Mouse (Mus musculus) large intestine, adult 2 months (tissue): ENCODE measurements around the gene Tnfsf12. TPM values are rescaled to one million over a fixed set of nuclear protein-coding genes. Genes with fewer than 3 reads are reported as not detected.
"Not testable (repeated sequence)": the region's sequence is repeated elsewhere in the genome, so short reads cannot be mapped to it uniquely, and the experiment has no call there.

Experiments used
- DNase-seq: peaks from one replicate; pipeline ENCODE4 v3.0.0-alpha.2; 2012; ENCODE audit warnings: low read depth, low spot score
- WGBS: fragments of 180-500 bp; shearing (Covaris S2); methylation state at CpG from one replicate; pipeline ENCODE4 v1.1.7; 2018; 5-methylcytosine and 5-hydroxymethylcytosine counted together
- polyA plus RNA-seq: library from polyadenylated mRNA; depleted of rRNA; stranded (reverse); fragments of >200 nt; gene quantifications from 2 replicates; pipeline ENCODE4 v1.2.3, GENCODE M21; 2012; rRNA removed

Tnfsf12 gene
- polyA plus RNA-seq = 13.1 and 13.8 TPM in 2 replicates

DNA sequence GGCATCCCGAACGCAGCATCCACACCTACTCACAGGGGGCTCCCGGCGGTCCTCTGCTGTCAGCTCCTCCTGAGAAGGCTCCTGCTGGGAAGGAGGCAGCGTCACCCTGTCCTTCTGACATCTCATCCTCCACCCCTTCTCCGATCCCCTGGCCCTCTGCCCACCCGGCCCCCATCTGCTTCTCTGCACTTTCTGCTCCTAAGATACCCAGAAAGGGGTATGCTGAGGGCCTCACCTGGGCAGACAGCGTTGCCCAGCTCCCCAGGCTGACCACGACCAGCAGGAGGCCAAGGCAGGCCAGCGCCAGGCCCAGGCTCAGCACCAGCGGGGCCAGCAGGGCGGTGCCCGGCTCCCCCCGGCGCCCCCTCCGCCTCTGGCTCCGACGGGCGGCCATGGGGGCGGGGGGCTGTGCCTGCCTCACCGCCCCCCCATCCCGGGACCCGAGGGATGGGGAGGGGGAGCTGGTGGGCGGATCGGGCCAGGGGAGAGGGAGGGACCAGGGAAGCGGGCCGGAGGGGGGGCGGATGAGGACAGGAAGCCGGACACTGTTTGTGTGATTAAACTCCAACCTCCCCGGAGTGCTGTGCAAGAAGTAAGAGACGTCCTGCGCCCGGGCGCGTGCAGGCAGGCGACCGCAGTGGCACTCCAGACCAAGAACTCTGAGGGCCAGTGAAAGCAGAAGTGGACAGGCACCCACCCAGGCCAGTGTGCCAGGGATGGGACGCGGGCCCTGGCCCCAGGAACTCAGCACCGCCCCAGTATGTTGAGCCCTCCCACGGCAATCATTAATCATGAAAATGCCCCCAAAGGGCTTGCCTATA lies at the start of gene Tnfsf12, which contains the start of gene Tnfsfm13:
Gene Tnfsf12 (minus strand): TSS at position 489 of the 821 bp plus-strand sequence.
Gene Tnfsfm13 (minus strand): TSS at position 738 of the 821 bp plus-strand sequence.
- DNase-seq = no peak
- WGBS = 20% methylated on average over 41 of the region's 41 CpGs

DNA sequence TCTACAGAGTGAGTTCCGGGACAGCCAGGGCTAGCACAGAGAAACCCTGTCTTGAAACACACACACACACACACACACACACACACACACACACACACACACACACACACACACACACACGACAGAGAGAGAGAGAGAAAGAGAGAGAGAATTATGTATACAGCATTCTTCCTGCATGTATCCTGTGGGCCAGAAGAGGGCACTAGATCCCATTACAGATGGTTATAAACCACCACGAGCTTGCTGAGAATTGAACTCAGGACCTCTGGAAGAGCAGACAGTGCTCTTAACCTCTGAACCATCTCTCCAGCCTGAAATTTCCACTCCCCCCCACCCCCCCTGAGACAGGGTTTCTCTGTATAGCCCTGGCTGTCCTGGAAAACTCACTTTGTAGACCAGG lies 35.8 kb upstream of the Tnfsf12 start:
- 51% methylated on average over 3 of the region's 3 CpGs for WGBS
- DNase-seq = not testable (repeated sequence)

DNA sequence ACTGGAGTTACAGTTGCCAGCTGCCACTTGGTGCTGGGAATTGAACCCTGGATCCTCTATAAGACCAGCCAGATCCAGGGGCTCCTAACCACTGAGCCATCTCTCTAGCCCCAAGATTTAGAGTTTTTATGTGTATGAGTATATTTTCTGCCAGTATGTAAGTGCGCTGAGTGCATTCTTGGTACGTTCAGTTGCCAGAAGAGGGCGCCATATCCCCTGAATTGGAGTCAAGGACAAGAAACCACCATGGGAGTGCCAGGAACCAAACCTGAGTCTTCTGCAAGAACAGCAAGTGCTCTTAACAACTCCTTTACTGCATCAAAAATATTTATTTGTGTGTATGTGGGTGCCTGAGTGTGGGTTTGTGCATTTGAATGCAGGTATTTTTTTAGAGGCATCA lies 33.4 kb upstream of the Tnfsf12 start:
- 38% methylated on average over 3 of the region's 3 CpGs for WGBS
- DNase-seq = peak; percentile 33

DNA sequence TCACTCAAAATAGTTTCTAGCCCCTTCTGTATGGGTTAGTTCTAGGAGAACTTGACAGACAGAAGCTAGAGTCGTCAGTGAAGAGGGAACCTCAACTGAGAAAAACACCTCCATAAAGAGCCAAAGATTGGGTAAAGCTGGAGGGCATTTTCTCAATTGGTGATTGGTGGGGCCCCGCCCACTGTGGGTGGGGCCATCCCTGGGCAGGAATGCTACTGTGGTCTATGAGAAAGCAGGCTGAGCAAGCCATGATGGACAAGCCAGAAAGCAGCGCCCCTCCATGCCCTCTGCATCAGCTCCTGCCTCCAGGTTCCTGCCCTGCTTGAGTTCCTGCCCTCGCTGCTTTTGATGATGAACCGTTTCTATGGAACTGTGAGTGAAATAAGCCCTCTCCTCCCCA lies 30.3 kb upstream of the Tnfsf12 start:
- 33% methylated on average over 5 of the region's 5 CpGs for WGBS
- DNase-seq = no peak

DNA sequence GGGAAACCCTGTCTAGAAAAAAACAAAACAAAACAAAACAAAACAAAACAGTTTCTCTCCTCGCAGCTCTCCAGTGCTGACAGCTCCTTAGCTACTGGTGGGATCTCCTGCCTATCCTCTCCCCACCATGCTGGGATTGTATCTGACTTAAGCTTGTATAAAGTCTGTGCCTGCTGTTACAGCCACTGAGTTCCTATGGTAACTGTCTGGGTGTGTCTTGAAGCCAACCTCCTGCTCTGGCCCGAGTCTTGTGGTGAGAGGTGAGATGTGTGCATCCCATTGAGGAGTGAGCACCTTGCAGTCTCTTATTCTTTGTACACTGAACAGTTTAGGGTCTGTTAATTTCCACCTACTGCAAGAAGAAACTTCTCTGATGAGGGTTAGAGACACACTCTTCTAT lies 27.4 kb upstream of the Tnfsf12 start:
- WGBS = 32% methylated on average over 2 of the region's 2 CpGs
- no peak for DNase-seq

DNA sequence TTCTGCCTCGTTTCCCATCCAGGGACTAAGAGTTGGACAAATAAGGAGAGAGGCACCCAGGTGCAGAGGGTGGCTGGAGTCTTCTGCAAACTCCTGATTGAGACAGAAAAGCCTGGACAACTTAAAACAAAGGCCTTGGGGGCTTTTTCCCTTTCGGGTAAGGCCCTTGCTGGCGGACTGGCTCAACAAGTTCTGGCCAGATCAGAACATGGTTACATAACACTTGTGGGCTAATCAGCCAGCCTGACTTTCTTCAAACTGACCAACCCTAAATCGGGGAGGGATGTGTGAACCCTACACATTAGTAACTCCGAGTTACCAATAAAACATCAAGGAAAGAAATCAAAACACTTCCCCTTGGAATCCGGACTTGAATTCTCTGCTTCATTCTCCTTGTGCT lies 25.2 kb upstream of the Tnfsf12 start:
- WGBS = 48% methylated on average over 6 of the region's 6 CpGs
- DNase-seq = no peak

DNA sequence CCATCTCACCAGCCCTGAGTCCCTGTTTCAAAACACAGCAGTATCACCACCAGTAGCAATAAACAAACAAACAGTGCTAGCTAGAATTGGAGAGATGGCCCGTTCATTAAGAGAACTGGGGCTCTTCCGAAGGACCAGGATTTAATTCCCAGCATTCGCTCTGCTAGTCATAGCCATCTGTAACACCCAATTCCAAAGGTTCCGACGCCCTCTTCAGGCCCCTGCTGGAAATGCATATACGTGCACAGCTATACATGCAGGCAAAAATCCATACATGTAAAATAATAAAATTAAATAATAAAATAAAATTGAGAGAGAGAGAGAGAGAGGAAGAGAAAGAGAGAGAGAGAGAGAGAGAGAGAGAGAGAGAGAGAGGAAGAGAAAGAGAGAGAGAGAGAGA lies 23.8 kb upstream of the Tnfsf12 start:
- 77% methylated on average over 6 of the region's 6 CpGs for WGBS
- no peak for DNase-seq

DNA sequence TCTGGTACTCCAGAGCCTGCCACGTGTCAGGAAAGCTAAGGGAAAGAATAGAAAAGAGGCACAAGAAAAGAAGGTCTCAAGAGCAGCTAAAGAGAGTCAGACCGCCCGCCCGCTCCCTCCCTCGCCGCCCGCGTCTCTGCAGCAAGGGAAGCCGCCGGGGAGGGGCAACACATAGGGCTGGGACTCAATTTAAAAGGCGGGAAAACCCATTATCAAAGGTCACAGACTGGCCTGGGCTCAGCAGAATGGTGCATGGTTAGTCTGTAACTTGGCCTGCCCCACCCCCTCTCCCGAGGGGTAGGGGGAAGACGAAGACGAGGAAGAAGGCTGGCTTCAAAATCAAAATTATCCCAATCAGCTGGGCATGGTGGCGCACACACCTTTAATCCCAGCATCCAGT lies 23.0 kb upstream of the Tnfsf12 start:
- WGBS = 23% methylated on average over 15 of the region's 15 CpGs
- DNase-seq = no peak

DNA sequence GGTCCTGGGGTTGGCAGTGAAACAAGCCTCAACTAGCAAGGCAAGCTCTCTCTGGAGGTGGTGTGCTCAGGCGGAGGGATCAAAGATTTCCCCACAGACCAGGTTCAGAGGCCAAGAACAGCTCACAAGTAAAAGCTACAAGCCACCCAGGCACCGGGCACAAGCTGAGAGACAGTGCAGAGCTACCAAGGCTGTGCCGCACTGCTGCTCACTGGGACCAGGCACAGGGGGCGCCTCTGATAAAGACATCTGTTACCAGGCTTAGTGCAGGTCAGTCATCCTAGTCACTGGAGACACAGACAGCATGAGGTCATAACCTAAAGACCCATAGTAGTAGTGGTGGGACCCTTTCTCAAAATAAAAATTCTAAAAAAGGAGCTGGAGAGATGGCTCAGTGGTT lies 21.3 kb upstream of the Tnfsf12 start:
- WGBS = 77% methylated on average over 4 of the region's 4 CpGs
- DNase-seq = no peak

DNA sequence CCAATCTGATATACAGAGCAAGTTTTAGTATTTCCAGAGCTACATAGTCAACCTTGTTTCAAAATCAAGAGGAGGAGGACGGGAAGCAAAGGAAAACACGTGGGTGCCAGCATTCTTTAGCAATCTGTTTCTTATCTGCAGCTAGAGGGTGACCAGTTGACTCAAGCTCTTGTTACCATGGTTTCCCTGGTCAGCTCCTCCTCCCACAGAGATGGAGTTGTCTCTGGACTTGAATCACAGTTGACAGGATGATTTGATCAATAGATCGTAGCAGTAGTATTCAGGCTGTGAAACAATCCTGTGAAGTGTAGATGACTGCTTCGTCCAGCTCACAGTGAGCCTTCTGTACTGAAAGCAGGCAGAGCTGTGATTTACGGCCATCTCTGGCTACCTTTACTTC lies 20.3 kb upstream of the Tnfsf12 start:
- DNase-seq = no peak
- WGBS = 32% methylated on average over 5 of the region's 5 CpGs

DNA sequence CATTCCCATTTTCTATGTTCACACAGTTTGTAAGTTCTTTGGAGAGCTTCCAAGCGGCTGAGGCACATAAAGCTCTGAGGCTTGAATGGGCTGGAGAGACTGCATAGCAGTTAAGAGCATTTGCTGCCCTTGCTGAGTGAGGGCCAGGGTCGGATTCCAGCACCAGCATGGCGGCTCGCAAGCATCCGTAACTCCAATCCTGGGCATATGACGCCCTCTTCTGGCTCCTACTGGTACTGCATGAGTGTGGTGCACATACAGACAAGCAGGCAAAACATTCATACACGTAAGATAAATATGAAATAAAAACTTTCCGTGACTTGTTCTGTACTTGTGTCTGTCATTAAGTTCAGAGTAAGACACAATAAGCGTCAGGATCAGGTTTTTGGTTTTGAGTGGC lies 19.8 kb upstream of the Tnfsf12 start:
- no peak for DNase-seq
- 70% methylated on average over 9 of the region's 9 CpGs for WGBS

DNA sequence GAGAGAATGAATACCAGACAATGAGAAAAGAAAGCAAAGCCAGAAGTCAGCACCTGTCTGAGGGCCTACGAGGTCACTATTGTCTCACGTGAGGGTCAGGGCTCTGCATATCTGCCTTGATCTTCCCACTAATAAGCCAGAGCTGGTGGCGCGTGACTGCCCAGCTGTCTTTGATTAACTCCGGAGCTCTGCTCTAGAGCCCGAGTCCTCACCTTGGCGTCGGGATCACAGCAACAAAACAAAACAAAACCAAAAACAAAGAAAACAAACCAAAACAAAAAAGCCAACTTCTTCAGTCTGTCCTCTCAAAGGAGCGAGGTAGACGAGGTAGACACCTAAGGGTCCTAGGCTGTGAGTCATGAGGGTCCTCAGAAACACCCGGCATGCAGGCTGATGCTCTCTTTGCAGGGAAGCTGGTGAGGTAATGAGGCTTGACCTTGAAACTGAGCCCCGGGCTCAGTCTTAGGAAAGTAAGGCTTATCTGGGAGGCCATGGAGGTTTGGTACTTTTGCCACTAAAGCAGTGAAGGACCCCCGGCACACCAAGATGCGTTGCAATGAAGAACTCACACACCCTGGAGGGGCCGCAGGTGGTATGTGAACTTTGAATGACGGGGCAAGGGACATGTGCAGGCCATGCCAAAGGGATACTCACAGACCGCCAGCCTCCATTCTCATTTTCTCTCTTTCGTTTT lies 19.1 kb upstream of the Tnfsf12 start:
- no peak for DNase-seq

DNA sequence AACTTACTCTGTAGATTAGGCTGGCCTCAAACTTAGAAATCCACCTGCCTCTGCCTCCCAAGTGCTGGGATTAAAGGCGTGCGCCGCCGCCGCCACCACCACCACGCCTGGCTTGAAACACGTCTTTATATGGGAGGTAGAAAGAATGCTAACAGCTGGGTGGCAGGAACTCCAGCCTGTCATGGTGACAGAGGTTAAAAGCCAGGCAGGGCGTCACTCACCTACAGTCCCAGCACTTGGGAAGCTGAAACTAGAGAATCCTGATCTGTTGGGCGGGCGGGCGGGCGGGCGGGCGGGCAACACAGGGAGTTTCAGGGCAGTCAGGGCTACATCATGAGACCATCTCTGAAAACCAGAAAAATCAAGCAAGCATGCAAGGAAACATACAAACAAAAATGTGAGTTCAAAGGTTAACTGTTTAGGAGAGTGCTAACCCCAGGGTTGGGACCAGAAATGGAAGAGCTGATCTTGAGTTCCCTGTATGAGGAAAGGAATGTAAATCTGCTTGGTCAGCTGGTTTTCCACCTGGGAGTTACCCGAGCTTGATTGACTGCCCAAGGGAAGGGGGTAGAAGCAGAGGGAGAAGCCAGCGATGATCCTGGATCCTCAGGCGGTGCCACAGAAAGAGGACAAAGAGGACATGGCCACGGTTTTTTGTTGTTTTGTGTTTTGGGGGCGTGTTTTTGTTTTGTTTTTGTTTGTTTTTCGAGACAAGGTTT lies 17.5 kb upstream of the Tnfsf12 start:
- WGBS = 81% methylated on average over 20 of the region's 20 CpGs
- DNase-seq = no peak

More for the DNA sequence above, 19.1 kb upstream of the Tnfsf12 start:
- 85% methylated on average over 18 of the region's 18 CpGs for WGBS

DNA sequence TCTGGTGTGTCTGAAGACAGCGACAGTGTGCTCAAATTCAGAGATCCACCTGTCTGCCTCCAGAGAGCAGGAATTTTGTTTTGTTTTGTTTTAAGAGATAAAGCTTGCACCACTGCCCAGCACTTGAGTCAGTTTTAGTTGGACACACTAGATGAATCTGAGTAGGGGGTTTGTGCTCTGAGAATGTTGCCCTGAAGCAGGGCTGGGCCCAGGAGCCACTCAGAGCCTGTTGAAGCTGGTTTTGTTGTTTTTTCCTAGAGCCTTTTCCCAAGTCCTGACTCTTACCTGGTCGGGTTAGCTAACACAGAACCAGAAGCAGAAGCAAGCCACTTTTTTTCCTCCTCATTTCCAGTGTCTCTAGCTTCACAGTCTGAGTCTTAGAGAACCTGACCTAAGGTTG lies 15.4 kb upstream of the Tnfsf12 start:
- WGBS = 83% methylated on average over 2 of the region's 2 CpGs
- DNase-seq = no peak

DNA sequence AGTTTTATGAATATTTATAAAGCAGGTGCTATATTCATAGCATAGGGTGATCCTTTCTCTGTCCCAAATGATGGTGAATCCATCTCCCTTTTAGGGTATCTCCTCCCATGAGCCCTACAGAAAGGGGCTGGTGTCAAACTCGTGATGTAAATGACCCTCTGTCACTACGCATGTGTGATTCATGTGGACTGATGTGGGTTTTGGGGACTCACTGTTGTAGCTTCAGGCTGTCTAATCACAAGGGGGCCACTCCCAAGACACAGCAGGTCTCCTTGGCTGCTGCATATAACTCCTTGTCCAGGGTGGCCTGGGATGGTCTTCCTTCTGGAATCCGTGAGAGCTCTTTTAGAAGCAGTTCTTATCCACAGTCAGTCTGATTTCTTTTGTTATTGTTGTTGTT lies 14.8 kb upstream of the Tnfsf12 start:
- no peak for DNase-seq
- WGBS = 83% methylated on average over 3 of the region's 3 CpGs

DNA sequence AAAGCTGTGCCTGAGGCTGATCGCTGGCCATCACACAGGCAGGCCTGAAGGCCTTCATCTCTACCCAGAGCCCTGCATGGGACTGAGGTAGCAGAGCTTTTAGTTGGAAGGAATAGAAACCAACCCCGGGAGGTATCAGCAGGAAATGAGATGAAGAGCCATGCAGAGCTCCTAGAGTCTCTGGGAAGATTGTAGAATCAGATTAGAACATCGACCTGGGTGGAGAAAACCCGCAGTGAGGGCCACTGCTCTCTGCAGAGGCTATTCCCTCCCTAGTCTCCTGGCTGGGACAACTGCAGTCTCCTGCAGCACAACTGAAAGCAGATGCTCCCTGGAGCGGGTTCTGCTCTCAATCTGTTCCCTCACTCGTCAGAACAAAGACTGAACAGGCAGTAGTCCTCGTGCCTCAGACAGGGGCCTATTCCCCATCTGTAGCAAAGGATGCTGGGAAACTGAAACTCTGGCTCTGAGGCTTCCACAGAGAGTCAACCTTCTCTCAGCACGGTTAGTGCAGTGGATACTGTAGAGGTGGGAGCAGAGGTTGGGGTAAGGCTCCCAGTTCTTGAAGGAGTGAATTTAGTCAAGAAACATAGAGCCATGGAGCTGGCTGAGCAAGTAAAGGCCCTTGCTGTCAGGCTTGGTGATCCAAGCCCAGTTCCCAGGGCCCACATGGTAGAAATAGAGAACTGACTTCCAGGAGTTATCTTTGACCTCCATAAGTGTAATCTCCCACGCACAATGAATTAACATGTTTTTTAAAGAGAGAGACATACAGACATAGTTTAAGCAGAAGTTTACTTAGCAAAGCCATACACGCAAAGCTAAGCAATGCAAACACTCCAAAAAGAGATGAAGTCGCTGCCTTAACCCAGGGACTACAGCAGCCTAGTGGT lies 14.2 kb upstream of the Tnfsf12 start:
- no peak for DNase-seq
- WGBS = 68% methylated on average over 11 of the region's 11 CpGs

DNA sequence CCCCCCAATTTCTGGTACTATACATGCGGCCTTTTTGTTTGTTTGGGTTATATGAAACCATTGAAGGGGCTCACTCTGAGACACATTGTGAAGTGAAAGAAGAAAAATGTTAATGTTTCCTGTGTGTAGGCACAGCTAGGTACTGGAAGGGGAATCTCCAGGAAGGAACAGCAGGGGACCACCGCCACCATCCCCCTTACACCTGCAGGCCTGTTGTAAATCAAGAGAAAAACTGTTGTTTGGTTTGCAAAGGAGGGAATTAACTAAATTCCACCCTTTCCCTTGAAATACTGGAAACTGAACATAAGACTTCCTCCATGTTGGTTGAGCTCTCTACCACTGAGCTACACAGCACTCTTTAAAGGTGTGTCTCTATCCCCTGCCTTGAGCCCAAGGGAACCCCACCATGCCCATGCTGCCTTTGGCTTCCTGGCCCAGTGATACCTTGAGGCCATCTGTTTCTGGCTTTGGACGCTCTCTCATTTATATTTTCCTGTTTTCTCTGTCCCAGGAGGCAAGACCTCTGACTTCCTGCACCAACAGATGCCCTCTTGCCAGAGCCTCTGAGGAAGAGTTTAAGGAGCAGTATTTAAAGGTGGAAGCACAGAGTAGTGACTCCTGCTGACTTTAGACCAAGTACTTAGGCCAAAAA lies 13.1 kb upstream of the Tnfsf12 start:
- no peak for DNase-seq
- WGBS = 91% methylated on average over 3 of the region's 3 CpGs

DNA sequence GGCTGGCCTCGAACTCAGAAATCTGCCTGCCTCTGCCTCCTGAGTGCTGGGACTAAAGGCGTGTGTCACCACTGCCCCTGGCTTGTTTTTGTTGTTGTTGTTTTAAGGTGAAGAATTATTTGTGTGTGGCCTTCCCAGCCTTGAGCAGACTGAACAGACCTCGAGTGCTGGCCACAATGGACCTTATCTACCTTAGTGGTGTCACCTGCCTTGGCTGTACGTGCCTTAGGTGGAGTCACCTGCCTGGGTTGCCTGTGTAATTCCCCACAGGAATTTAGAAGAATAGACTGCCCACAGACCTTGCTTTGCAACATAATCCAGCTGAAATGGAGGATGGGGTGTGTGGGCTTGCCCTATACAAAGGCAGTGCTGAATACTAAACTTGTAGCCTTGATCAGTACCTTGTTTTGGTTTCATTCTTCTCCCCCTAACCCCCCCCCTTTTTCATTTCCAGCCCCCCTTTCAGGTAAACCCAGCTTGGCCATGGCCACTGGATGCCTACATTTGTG lies 12.3 kb upstream of the Tnfsf12 start:
- DNase-seq = no peak
- 89% methylated on average over 4 of the region's 4 CpGs for WGBS

DNA sequence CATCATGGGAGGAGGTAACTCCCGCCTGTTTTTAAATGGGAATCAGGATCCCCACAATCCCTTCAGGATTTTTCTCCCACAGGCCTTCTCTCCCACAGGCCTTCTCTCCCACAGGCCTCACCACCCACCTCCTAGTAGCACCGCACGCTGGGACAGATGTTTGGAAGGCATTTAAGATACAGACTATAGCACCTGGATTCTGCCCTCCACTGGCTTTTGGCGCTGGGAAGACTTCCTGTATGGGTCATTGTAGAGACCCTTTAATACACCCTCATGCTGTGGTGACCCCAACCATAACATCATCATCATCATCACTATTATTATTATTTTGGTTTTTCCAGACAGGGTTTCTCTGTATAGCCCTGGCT lies 11.8 kb upstream of the Tnfsf12 start:
- WGBS = 89% methylated on average over 4 of the region's 4 CpGs
- DNase-seq = no peak
